Mouse (Mus musculus): ENCODE data around the gene Capn1. TPM values are rescaled to one million over a fixed set of nuclear protein-coding genes. Genes with fewer than 3 reads are reported as not detected.

Capn1 gene
- total RNA-seq, 2 experiments from 2014 or later, result 82.6 to 95.2 TPM

- intact Hi-C loops (cut with DNase I), result loop anchor here (1.0 kb wide), 1 partner anchor 32 kb away; the partner anchor contains the start of gene Cdc42ep2
Measured at GRCm38 (mm10) chr19:5956685-5957084, 59.0 kb downstream of the Capn1 start.

DNA sequence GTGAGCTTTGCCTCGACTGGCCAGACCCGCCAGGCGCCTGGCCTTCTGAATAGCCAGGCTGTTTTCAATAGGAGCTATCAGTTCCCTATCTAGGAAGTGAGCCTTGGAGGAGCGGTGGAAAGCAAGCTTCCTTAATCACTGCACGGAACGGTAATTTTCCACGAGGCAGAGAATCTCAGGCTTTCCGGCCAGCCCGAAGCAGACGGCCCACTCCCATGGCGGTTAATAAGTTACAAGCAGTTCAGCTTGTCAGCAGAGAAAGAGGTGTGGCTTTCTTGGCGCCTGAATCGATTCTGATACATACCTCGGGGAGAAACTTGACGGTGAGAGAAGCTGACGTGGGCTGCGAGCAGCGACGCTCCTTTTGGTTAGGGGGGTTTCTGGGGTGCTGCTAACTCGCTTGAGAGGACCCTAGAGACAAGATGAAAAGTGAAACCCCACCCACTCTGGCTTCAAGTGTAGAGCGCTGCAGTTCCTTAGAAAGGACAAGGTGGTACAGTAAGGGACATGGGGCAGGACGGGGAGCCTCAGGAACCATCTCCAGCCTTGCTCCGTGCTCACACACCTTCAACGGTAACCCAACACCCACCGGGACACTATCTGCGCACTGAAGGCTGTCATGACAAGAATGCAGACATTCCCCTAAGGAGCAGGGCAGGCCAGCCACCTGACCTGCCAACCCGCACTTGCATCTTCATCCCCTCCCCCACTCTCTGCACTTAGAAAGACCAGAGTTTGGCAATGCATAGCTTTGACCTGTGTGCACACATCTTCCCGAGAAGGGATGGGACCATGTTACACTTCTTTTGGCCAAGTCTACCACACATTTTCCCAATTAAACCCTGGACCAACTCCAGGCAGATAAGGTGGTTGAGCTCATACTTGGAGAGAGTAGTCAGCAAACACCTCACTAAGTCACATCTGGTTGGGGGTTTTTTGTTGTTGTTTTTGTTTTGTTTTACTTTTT is 59.7 kb downstream of the Capn1 start:
- no peak for DNase-seq
- intact Hi-C loops (cut with DNase I), result loop anchor here (1.0 kb wide), 1 partner anchor 32 kb away; the partner anchor contains the start of gene Cdc42ep2

More at GRCm38 (mm10) chr19:5956685-5957084, 59.0 kb downstream of the Capn1 start:
- peak; percentile 71 to 77 for DNase-seq

GRCm38 (mm10) chr19:5954936-5955335 is 60.8 kb downstream of the Capn1 start:
- DNase-seq, result no peak
- intact Hi-C loops (cut with DNase I), result no loop called here

DNA sequence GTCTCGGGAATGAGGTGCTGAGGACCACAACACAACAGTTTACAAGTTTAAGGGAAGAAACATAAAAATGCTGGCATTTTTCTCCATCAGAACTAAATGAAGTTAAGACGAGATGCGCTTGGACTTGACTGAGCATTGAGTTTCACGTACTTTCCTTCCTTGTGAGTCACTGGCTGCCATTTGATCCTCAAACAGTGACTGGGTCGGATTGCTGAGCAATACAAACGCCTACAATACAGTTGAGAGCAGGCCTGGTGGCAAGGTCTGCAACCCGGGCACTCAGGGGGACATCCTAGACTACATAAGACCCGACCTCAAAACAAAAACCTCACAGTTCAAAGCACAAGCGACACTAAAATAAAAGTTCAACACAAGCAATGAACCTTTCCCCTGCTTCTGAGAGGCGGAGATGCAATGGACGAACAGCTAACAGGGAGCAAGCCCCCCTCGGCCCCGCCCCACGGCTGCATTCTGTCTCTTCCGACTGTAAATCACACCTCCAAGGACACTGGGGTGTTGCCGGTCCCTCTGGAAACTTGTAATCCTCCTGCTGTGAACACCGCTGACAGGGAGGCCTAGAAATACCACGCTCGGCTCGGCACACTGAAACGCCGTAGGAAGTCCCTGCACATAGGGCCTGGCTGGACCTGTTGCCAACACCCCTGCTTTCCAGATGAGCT is 61.5 kb downstream of the Capn1 start:
- no peak for DNase-seq
- intact Hi-C loops (cut with DNase I), result no loop called here

DNA sequence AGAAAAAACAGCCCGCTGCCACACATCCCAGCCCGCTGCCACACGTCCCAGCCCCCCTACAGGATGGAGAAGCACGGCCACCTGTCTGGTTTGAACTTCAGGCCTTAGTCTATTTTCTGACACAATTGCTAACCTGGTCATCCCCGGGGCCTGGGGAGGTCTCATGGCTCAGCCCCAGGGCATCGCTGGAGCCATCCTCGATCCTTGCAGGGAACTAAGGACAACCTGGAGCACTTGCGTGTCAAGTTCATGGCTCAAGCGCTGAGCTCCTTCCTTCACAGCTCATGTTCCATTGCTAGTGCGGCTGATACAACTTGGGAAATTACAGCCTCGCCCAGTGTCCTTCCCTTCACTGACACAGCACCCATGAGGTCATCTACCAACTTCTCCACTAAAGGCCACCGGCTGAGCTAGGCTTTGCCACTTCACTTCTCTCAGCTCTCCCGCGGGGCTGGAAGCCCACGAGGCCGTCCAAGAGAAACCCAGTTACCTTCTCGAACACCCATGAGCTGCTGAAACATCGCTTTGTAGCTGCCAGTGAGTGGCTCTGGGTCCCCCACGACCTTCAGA is 62.4 kb downstream of the Capn1 start:
- intact Hi-C loops (cut with DNase I), result no loop called here
- DNase-seq, result no peak

DNA sequence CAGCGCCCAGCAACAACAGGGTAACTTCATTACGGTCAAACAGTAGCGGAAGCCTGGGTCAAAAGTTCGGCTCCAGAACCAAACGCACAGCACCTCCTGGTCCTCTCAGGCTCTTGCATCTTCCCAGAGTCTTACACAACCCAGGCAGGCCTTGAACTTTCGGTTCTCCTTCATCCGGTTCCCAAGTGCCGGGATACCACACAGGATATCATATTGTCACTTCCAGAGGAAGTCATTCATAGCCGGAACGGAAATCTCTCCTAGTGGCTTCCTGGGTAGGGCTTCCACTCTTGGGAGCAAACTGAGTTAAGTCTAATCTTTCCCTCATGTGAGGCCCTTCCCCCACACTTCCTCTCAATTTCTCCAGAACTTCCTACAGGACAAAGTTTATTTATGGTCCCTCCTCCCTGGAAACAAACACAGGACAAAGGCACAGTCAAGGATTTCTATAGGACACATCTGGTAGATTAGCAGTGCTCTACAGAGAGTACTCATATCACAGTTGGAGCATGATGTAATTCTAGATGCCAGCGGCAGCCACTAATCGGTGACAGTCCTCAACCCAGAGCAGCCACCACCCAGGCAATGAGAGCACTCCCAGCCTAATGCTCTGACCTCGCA is 63.5 kb downstream of the Capn1 start:
- intact Hi-C loops (cut with DNase I), result no loop called here
- DNase-seq, result no peak

- intact Hi-C loops (cut with DNase I), result no loop called here
- no peak for DNase-seq
Measured at GRCm38 (mm10) chr19:5951631-5952030, 64.1 kb downstream of the Capn1 start.

DNA sequence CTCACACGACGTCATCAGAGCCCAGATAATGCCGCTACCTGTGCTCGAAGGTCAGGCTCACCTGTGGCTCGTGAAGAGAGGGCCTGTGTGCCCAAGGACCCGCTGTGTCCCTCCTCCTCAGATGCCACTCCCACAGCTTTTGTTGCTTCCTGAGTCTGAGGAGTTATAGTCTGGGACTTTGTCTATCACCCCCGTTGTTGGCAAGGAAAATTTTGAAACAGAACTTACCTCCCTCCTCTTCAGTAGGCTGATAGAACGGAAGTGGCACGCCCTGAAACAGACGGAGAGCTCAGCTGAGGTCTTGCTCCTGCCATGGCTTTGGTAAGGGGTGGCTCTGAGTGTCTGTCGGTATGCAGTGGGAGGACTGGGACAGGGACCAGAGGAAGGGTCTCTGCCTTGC is 65.5 kb downstream of the Capn1 start:
- DNase-seq, result no peak
- intact Hi-C loops (cut with DNase I), result no loop called here

GRCm38 (mm10) chr19:5945891-5946290 is 69.8 kb downstream of the Capn1 start:
- DNase-seq, result peak; percentile 68 to 72
- intact Hi-C loops (cut with DNase I), result no loop called here

- intact Hi-C loops (cut with DNase I), result no loop called here
- DNase-seq, result no peak
Measured at GRCm38 (mm10) chr19:5945027-5945426, 70.7 kb downstream of the Capn1 start.

- DNase-seq, result no peak
- intact Hi-C loops (cut with DNase I), result no loop called here
Measured at GRCm38 (mm10) chr19:5944145-5944544, 71.6 kb downstream of the Capn1 start.

GRCm38 (mm10) chr19:5943404-5943803 is 72.3 kb downstream of the Capn1 start:
- intact Hi-C loops (cut with DNase I), result loop anchor here (2.0 kb wide), 1 partner anchor 19 kb away; the partner anchor contains the start of gene Cdc42ep2
- no peak for DNase-seq

DNA sequence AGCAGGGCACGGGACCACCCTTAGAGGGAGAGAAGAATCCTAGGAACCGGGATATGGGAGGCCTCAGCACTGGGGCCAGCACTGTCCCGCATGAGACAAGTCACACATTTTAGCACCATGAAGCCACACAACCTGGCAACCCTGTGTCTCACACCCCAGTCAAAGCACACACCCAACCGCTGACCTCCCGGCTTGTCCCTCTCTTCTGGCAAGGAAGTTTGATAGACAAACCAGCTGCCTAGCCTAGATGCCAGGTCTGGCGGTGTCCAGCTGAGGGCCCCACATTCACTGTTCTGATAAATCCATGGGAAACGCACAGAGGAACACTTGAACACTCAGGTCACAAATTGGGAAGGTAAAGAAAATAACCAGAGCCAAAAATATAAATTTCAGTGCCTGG is 73.1 kb downstream of the Capn1 start:
- intact Hi-C loops (cut with DNase I), result loop anchor here (2.0 kb wide), 1 partner anchor 18 kb away; the partner anchor contains the start of gene Cdc42ep2
- no peak for DNase-seq

DNA sequence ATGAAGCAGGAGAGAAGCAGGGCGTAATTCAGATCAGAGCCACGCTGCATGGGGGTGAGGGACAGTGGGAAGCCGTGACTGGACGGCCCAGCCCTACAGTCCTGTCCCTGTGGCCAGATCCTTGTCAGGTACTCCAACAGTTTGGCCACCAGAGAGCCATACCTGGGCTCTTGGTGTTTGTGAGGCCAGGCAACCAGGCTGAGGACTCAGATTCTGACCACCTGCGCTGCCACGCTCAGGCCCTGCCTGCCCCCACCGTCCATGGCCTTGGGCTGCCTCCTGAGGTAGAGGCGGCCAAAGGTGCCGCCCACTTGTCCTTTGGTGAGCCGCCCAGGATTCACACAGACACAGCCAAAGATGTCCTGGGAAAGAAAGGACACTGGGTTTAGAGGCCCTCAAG is 75.0 kb downstream of the Capn1 start:
- intact Hi-C loops (cut with DNase I), result no loop called here
- DNase-seq, result no peak

- intact Hi-C loops (cut with DNase I), result no loop called here
Measured at GRCm38 (mm10) chr19:5940173-5940572, 75.5 kb downstream of the Capn1 start.

GRCm38 (mm10) chr19:5939715-5940114 is 76.0 kb downstream of the Capn1 start:
- intact Hi-C loops (cut with DNase I), result no loop called here
- DNase-seq, result no peak

More at GRCm38 (mm10) chr19:5940173-5940572, 75.5 kb downstream of the Capn1 start:
- DNase-seq, result peak; percentile 86 to 88

Data from gastrocnemius, postnatal 36 days (tissue).